Mouse (Mus musculus): ENCODE measurements at regions not wholly inside any gene's neighbourhood (a gene's known extent, or its start where the extent isn't known, plus 50 kb on each side); places are given as distances from the start of the nearest gene placed in this dataset.

DNA sequence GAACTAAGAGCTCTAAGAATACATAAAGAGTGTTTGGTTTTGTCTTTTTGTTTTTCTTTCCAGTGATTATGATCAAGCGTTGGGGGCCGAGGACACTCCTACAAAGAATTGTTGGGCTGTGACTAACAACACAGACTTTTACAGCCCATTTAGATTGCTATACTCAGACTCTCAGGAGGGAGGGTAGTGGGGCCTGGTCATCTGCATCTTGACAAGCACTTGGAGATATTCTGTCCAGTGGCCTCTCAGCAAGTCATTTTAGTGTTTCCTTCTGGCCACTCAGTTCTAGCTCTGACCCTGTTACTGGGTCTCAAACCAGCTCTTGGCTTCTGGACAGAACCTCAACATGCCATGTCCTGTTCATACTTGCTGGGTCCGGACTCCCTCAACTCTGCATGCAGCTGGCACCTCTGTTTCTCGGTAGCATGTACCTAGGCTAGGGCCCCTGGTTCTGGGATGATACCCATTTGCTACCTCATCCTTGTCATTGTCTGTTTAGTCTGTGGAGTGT is 279.6 kb downstream of the Gm49356 start:
- no peak for TF ChIP-seq POLR2A (IDR thresholded peaks at IDR 0.05; ENCODE audit: low read depth, low read length)
- TF ChIP-seq CTCF (IDR thresholded peaks at IDR 0.05; ENCODE audit: borderline replicate concordance, insufficient read depth, low read length), result no peak
